Mouse (Mus musculus): ENCODE measurements around the gene Zfp292. TPM values are rescaled to one million over a fixed set of nuclear protein-coding genes. Genes with fewer than 3 reads are reported as not detected.

Gene Zfp292
- total and polyA plus RNA-seq, 2 experiments from 2014 or later: 18.9 to 36.5 TPM

- no peak for ATAC-seq (ENCODE audit: low FRiP score)
- no peak for DNase-seq (ENCODE audit: low spot score)
- WGBS: 64% methylated on average over 5 of the region's 5 CpGs
Observed at GRCm38 (mm10) chr4:34784865-34785264, 97.9 kb downstream of the Zfp292 start.

GRCm38 (mm10) chr4:34782730-34783129, 100.0 kb downstream of the Zfp292 start:
- peak; percentile 30 for DNase-seq (ENCODE audit: low spot score)
- WGBS: 20% methylated on average over 4 of the region's 4 CpGs
- H3K27me3 ChIP-seq (ENCODE audit: insufficient read depth, low read length): no peaks in the 10 kb centered on the region

More at GRCm38 (mm10) chr4:34784865-34785264, 97.9 kb downstream of the Zfp292 start:
- Histone ChIP-seq H3K4me2 (ENCODE audit: low read depth, low read length, poor library complexity, severe bottlenecking) (no peak overlapping the region), H3K36me3 (ENCODE audit: insufficient read depth, low read length) (no peaks in the 10 kb centered on the region), H3K9me3 (ENCODE audit: low read length) (no peaks in the 10 kb centered on the region), H3K4me1 (ENCODE audit: insufficient read depth, low read length) (no peaks in the 10 kb centered on the region), H3K27ac (ENCODE audit: low read depth, low read length) (no peak overlapping the region), H3K9ac (replicated peaks; ENCODE audit: low read length, poor library complexity, severe bottlenecking) (no peak overlapping the region), H3K4me3 (ENCODE audit: low read depth, low read length) (no peak overlapping the region), H3K27me3 (ENCODE audit: insufficient read depth, low read length) (no peaks in the 10 kb centered on the region)
- peak; percentile 39; the same call in 1 of the 2 replicates for TF ChIP-seq CTCF (IDR thresholded peaks at IDR 0.05)

GRCm38 (mm10) chr4:34777677-34778527, 104.9 kb downstream of the Zfp292 start, which contains the start of gene Smim8:
Gene Smim8 (minus strand): TSS chr4:34778423.
- peak within 1 kb of the TSS; percentile 70 for H3K4me2 ChIP-seq (ENCODE audit: low read depth, low read length, poor library complexity, severe bottlenecking)
- H3K4me3 ChIP-seq (ENCODE audit: low read depth, low read length): peak within 1 kb of the TSS; percentile 55
- H3K9ac ChIP-seq (replicated peaks; ENCODE audit: low read length, poor library complexity, severe bottlenecking): peak within 1 kb of the TSS; percentile 70
- DNase-seq (ENCODE audit: low spot score) (peak; percentile 96), ATAC-seq (ENCODE audit: low FRiP score) (peak; percentile 96)
- H3K9me3 ChIP-seq (ENCODE audit: low read length): no peaks in the 10 kb centered on the region
- peak within 1 kb of the TSS; percentile 82 for H3K27ac ChIP-seq (ENCODE audit: low read depth, low read length)
- no peaks in the 10 kb centered on the region for H3K27me3 ChIP-seq (ENCODE audit: insufficient read depth, low read length)
- 6% methylated on average over 40 of the region's 40 CpGs for WGBS
- H3K4me1 ChIP-seq (ENCODE audit: insufficient read depth, low read length): no peaks in the 10 kb centered on the region
- TF ChIP-seq CTCF (IDR thresholded peaks at IDR 0.05): peak; percentile 95
- no peaks in the 10 kb centered on the region for H3K36me3 ChIP-seq (ENCODE audit: insufficient read depth, low read length)

More at GRCm38 (mm10) chr4:34782730-34783129, 100.0 kb downstream of the Zfp292 start:
- H3K9me3 ChIP-seq (ENCODE audit: low read length): no peaks in the 10 kb centered on the region
- no peak overlapping the region for H3K4me3 ChIP-seq (ENCODE audit: low read depth, low read length)
- H3K36me3 ChIP-seq (ENCODE audit: insufficient read depth, low read length): no peaks in the 10 kb centered on the region
- no peak for ATAC-seq (ENCODE audit: low FRiP score)
- H3K4me2 ChIP-seq (ENCODE audit: low read depth, low read length, poor library complexity, severe bottlenecking): no peak overlapping the region
- H3K9ac ChIP-seq (replicated peaks; ENCODE audit: low read length, poor library complexity, severe bottlenecking): no peak overlapping the region
- no peaks in the 10 kb centered on the region for H3K4me1 ChIP-seq (ENCODE audit: insufficient read depth, low read length)
- H3K27ac ChIP-seq (ENCODE audit: low read depth, low read length): no peak overlapping the region
- peak; percentile 63 for TF ChIP-seq CTCF (IDR thresholded peaks at IDR 0.05)

- peak; percentile 36 for DNase-seq (ENCODE audit: low spot score)
- WGBS: 3% methylated on average over 8 of the region's 8 CpGs
- no peak overlapping the region for H3K4me2 ChIP-seq (ENCODE audit: low read depth, low read length, poor library complexity, severe bottlenecking)
Observed at GRCm38 (mm10) chr4:34771652-34772371, 110.9 kb downstream of the Zfp292 start.

GRCm38 (mm10) chr4:34756163-34756562, 126.6 kb downstream of the Zfp292 start, which contains the start of gene Gm136:
Gene Gm136 (minus strand): TSS chr4:34756263.
- DNase-seq (ENCODE audit: low spot score): no peak
- no peak within 1 kb of the TSS for H3K9ac ChIP-seq (replicated peaks; ENCODE audit: low read length, poor library complexity, severe bottlenecking)
- H3K9me3 ChIP-seq (ENCODE audit: low read length): no peaks in the 10 kb centered on the region
- H3K4me3 ChIP-seq (ENCODE audit: low read depth, low read length): no peak within 1 kb of the TSS
- no peak within 1 kb of the TSS for H3K4me2 ChIP-seq (ENCODE audit: low read depth, low read length, poor library complexity, severe bottlenecking)
- no peaks in the 10 kb centered on the region for H3K36me3 ChIP-seq (ENCODE audit: insufficient read depth, low read length)
- H3K4me1 ChIP-seq (ENCODE audit: insufficient read depth, low read length): no peaks in the 10 kb centered on the region
- 87% methylated on average over 1 of the region's 1 CpGs for WGBS
- TF ChIP-seq CTCF (IDR thresholded peaks at IDR 0.05): no peak
- H3K27me3 ChIP-seq (ENCODE audit: insufficient read depth, low read length): no peaks in the 10 kb centered on the region
- ATAC-seq (ENCODE audit: low FRiP score): no peak
- no peak within 1 kb of the TSS for H3K27ac ChIP-seq (ENCODE audit: low read depth, low read length)

More at GRCm38 (mm10) chr4:34771652-34772371, 110.9 kb downstream of the Zfp292 start:
- no peak for TF ChIP-seq CTCF (IDR thresholded peaks at IDR 0.05)
- Histone ChIP-seq H3K27me3 (ENCODE audit: insufficient read depth, low read length) (no peaks in the 10 kb centered on the region), H3K9me3 (ENCODE audit: low read length) (no peaks in the 10 kb centered on the region), H3K36me3 (ENCODE audit: insufficient read depth, low read length) (no peaks in the 10 kb centered on the region; the same call in 1 of the 2 replicates), H3K27ac (ENCODE audit: low read depth, low read length) (no peak overlapping the region), H3K4me1 (ENCODE audit: insufficient read depth, low read length) (no peaks in the 10 kb centered on the region), H3K4me3 (ENCODE audit: low read depth, low read length) (no peak overlapping the region), H3K9ac (replicated peaks; ENCODE audit: low read length, poor library complexity, severe bottlenecking) (no peak overlapping the region)
- ATAC-seq (ENCODE audit: low FRiP score): no peak

Other genes starting within 250 kb of the Zfp292 start
- 19.8 and 22.2 TPM in 2 replicates for gene Slc35a1, start 195.5 kb downstream of the Zfp292 start, total RNA-seq (2014; rRNA removed)
- gene Slc35a1, start 195.5 kb downstream of the Zfp292 start, polyA plus RNA-seq (2015; fragmentation: Nextera tagmentation; extraction: Ambion mirVana): 32.9 and 35.7 TPM in 2 replicates
- gene Cfap206, start 152.8 kb downstream of the Zfp292 start, total RNA-seq (2014; rRNA removed): 2.1 and 7.0 TPM in 2 replicates
- gene Cfap206, start 152.8 kb downstream of the Zfp292 start, polyA plus RNA-seq (2015; fragmentation: Nextera tagmentation; extraction: Ambion mirVana): 2.5 and 2.9 TPM in 2 replicates
- not detected in 2 replicates for gene Gm136, start 126.7 kb downstream of the Zfp292 start, total RNA-seq (2014; rRNA removed)
- 0.11 TPM in 1 of 2 replicates, not detected in the other for gene Gm136, start 126.7 kb downstream of the Zfp292 start, polyA plus RNA-seq (2015; fragmentation: Nextera tagmentation; extraction: Ambion mirVana)
- 9.9 and 15.3 TPM in 2 replicates for gene Smim8, start 104.5 kb downstream of the Zfp292 start, total RNA-seq (2014; rRNA removed)
- 48.8 and 52.3 TPM in 2 replicates for gene Smim8, start 104.5 kb downstream of the Zfp292 start, polyA plus RNA-seq (2015; fragmentation: Nextera tagmentation; extraction: Ambion mirVana)
- not detected in 2 replicates for gene Cga, start 10.8 kb upstream of the Zfp292 start, total RNA-seq (2014; rRNA removed)
- gene Cga, start 10.8 kb upstream of the Zfp292 start, polyA plus RNA-seq (2015; fragmentation: Nextera tagmentation; extraction: Ambion mirVana): 0.26 TPM in 1 of 2 replicates, not detected in the other

Measured in midbrain, postnatal 0 days (tissue).